Mouse (Mus musculus) myocyte (in vitro differentiated cells): Measurements from ENCODE around the gene Olfr518.

Experiments
- MAX ChIP-seq: IDR thresholded peaks from one replicate; pipeline ENCODE4 v1.6.1; 2011; ENCODE audit warnings: low read depth, mild to moderate bottlenecking, control low read depth
- POLR2A ChIP-seq: IDR thresholded peaks from one replicate; pipeline ENCODE4 v1.6.1; 2011; ENCODE audit warnings: low read depth, mild to moderate bottlenecking, control low read depth, moderate library complexity; ENCODE audit not compliant: insufficient read length

- TF ChIP-seq POLR2A (no peak), MAX (no peak)
These were observed 9.5 kb upstream of the Olfr518 start, which contains the start of gene Olfr519 for GRCm38 (mm10) chr7:108894320-108894719.
